Mouse (Mus musculus): ENCODE results near the gene Mmp9. TPM values are rescaled to one million over a fixed set of nuclear protein-coding genes. Genes with fewer than 3 reads are reported as not detected.

Mmp9 gene
- total RNA-seq, 2 experiments from 2014 or later, result 2.0 to 2.1 TPM

GRCm38 (mm10) chr2:164986371-164987027, 45.9 kb downstream of the Mmp9 start:
- no peak for DNase-seq (ENCODE audit: low spot score in 2 of 2)

- no peak for DNase-seq (ENCODE audit: low spot score in 2 of 2)
Measured at GRCm38 (mm10) chr2:164988777-164989176, 48.2 kb downstream of the Mmp9 start.

GRCm38 (mm10) chr2:164991111-164991510, 50.5 kb downstream of the Mmp9 start:
- DNase-seq (ENCODE audit: low spot score in 2 of 2), result no peak

GRCm38 (mm10) chr2:164991808-164992207, 51.2 kb downstream of the Mmp9 start:
- no peak for DNase-seq (ENCODE audit: low spot score in 2 of 2)

GRCm38 (mm10) chr2:164994156-164994555, 53.6 kb downstream of the Mmp9 start:
- no peak for DNase-seq (ENCODE audit: low spot score in 2 of 2)

GRCm38 (mm10) chr2:164994659-164995428, 54.3 kb downstream of the Mmp9 start:
- peak; percentile 64 to 76 for DNase-seq (ENCODE audit: low spot score in 2 of 2)

GRCm38 (mm10) chr2:164995976-164996375, 55.4 kb downstream of the Mmp9 start:
- peak in 1 of 2 experiments; percentile 55 for DNase-seq (ENCODE audit: low spot score in 2 of 2)

GRCm38 (mm10) chr2:164996848-164997720, 56.5 kb downstream of the Mmp9 start:
- DNase-seq (ENCODE audit: low spot score in 2 of 2), result no peak

GRCm38 (mm10) chr2:164997721-164998428, 57.3 kb downstream of the Mmp9 start:
- DNase-seq (ENCODE audit: low spot score in 2 of 2), result no peak

GRCm38 (mm10) chr2:165001958-165002357, 61.4 kb downstream of the Mmp9 start:
- no peak for DNase-seq (ENCODE audit: low spot score in 2 of 2)

GRCm38 (mm10) chr2:165003108-165003507, 62.5 kb downstream of the Mmp9 start:
- no peak for DNase-seq (ENCODE audit: low spot score in 2 of 2)

- no peak for DNase-seq (ENCODE audit: low spot score in 2 of 2)
Measured at GRCm38 (mm10) chr2:165004237-165004636, 63.7 kb downstream of the Mmp9 start.

Other genes with a start within 250 kb of the Mmp9 start
- gene Spint4, start 242.3 kb upstream of the Mmp9 start, total RNA-seq (2021), result not detected
- gene Spint5, start 225.5 kb upstream of the Mmp9 start, total RNA-seq (2021), result not detected
- gene Wfdc3, start 194.8 kb upstream of the Mmp9 start, total RNA-seq (2021), result 1 to 10 TPM; 1.3 to 1.5 TPM
- gene Dnttip1, start 194.8 kb upstream of the Mmp9 start, total RNA-seq (2021), result 10 to 100 TPM; 34.5 to 37.5 TPM
- not detected for gene Ube2c, start 170.9 kb upstream of the Mmp9 start, total RNA-seq (2021)
- 1 to 10 TPM; 1.7 TPM for gene Tnnc2, start 160.8 kb upstream of the Mmp9 start, total RNA-seq (2021)
- 10 to 100 TPM; 52.9 to 57.0 TPM for gene Snx21, start 155.0 kb upstream of the Mmp9 start, total RNA-seq (2021)
- 10 to 100 TPM; 25.5 to 26.1 TPM for gene Acot8, start 135.9 kb upstream of the Mmp9 start, total RNA-seq (2021)
- gene Zswim3, start 135.7 kb upstream of the Mmp9 start, total RNA-seq (2021), result 10 to 100 TPM; 10.1 to 10.2 TPM
- 10 to 100 TPM; 23.2 to 25.2 TPM for gene Zswim1, start 118.1 kb upstream of the Mmp9 start, total RNA-seq (2021)
- not detected for gene Spata25, start 112.2 kb upstream of the Mmp9 start, total RNA-seq (2021)
- gene Ctsa, start 107.9 kb upstream of the Mmp9 start, total RNA-seq (2021), result 10 to 100 TPM; 93.1 to 93.6 TPM
- gene Neurl2, start 107.3 kb upstream of the Mmp9 start, total RNA-seq (2021), result 1 to 10 TPM; 3.1 TPM
- gene Pltp, start 83.1 kb upstream of the Mmp9 start, total RNA-seq (2021), result 10 to 100 TPM; 90.7 to 93.5 TPM
- gene Pcif1, start 61.5 kb upstream of the Mmp9 start, total RNA-seq (2021), result 10 to 100 TPM; 40.6 to 46.1 TPM
- gene Zfp335, start 29.0 kb upstream of the Mmp9 start, total RNA-seq (2021), result 10 to 100 TPM; 25.0 to 25.1 TPM
- 100 to 1,000 TPM; 538 to 565 TPM for gene Slc12a5, start 20.0 kb downstream of the Mmp9 start, total RNA-seq (2021)
- gene Ncoa5, start 94.1 kb downstream of the Mmp9 start, total RNA-seq (2021), result 10 to 100 TPM; 53.4 to 56.8 TPM
- gene Cd40, start 114.8 kb downstream of the Mmp9 start, total RNA-seq (2021), result under 1 TPM; 0.44 to 0.80 TPM
- gene 1700025C18Rik, start 150.0 kb downstream of the Mmp9 start, total RNA-seq (2021), result not detected